Mouse (Mus musculus): Measurements from ENCODE around the gene Atad5.

GRCm38 (mm10) chr11:80056141-80056540 is 33.1 kb upstream of the Atad5 start:
- TF ChIP-seq CTCF (IDR thresholded peaks at IDR 0.05; ENCODE audit: control insufficient read depth, insufficient read depth, low read length) (no peak), POLR2A (IDR thresholded peaks at IDR 0.05; ENCODE audit: borderline replicate concordance, control insufficient read depth, low read depth, low read length) (no peak)

Measured in bone marrow, adult 2 months (tissue).